Mouse (Mus musculus): ENCODE measurements around the gene Gfod2. TPM values are rescaled to one million over a fixed set of nuclear protein-coding genes. Genes with fewer than 3 reads are reported as not detected.

The Gfod2 gene
- 81.2 and 88.3 TPM in 2 replicates for polyA plus RNA-seq (2015; fragmentation: Nextera tagmentation; extraction: Ambion mirVana)

- no peaks in the 10 kb centered on the region for H3K36me3 ChIP-seq
- peak within 1 kb of the TSS; percentile 57 for H3K4me2 ChIP-seq
- peak within 1 kb of the TSS; percentile 91 for H3K4me3 ChIP-seq
- H3K27me3 ChIP-seq, result no peaks in the 10 kb centered on the region
- H3K27ac ChIP-seq (replicated peaks), result peak within 1 kb of the TSS; percentile 94
- peak within 1 kb of the TSS; percentile 82 for H3K9ac ChIP-seq
- whole genome bisulfite sequencing, result 4% methylated on average over 57 of the region's 57 CpGs
- ATAC-seq (ENCODE audit: low FRiP score, low read depth), result peak; percentile 97
- H3K4me1 ChIP-seq (replicated peaks), result peaks cover 38% of the 10 kb centered on the region
- H3K9me3 ChIP-seq, result no peaks in the 10 kb centered on the region
Observed at GRCm38 (mm10) chr8:105758277-105759108, at the start of gene Gfod2. Gene Gfod2 (minus strand): TSS chr8:105758664.

- H3K27ac ChIP-seq (replicated peaks), result no peak overlapping the region
Observed at GRCm38 (mm10) chr8:105807766-105808165, 49.3 kb upstream of the Gfod2 start.

DNA sequence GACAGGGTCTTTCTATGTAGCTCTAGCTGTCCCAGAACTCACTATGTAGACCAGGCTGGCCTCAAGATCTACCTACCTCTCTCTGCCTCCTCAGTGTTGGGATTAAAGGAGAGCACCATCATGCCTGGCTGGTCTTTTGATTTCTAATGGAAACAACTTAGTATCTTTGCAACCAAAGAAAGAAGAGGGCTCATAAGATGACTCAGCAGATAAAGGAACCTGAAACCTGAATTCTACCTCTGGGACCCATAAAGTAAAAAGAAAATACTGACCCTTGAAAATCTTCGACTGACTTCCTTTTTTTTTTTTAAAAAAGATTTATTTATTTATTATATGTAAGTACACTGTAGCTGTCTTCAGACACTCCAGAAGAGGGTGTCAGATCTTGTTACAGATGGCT is 47.5 kb upstream of the Gfod2 start:
- Histone ChIP-seq H3K4me1 (replicated peaks) (peaks cover 12% of the 10 kb centered on the region), H3K27ac (replicated peaks) (no peak overlapping the region)
- WGBS, result 83% methylated on average over 1 of the region's 1 CpGs

More at GRCm38 (mm10) chr8:105807766-105808165, 49.3 kb upstream of the Gfod2 start:
- H3K9ac ChIP-seq, result no peak overlapping the region
- no peaks in the 10 kb centered on the region for H3K9me3 ChIP-seq
- no peaks in the 10 kb centered on the region for H3K27me3 ChIP-seq
- H3K4me3 ChIP-seq, result no peak overlapping the region
- H3K4me2 ChIP-seq, result no peak overlapping the region
- no peak for ATAC-seq (ENCODE audit: low FRiP score, low read depth)
- peaks cover 16% of the 10 kb centered on the region for H3K36me3 ChIP-seq
- peaks cover 17% of the 10 kb centered on the region for H3K4me1 ChIP-seq (replicated peaks)
- WGBS, result 78% methylated on average over 5 of the region's 5 CpGs

DNA sequence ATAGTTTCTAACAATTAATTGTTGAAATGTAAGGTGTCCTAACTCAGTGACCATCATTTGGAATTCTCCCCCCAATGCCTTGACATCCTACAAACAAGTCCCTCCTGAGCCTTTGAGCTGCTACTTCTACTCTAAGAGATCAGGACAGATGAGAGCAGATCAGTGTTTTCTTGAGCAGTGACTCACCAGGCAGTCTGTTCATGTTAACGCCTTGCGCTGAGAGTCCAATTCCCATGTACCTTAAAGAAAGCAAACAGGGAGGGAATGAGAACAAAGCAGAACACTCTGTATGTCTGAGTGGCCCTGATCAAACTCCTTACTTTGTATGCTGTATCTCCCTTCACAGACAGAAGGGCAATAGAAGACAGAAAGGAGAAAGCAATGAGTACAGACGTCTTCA is 46.9 kb upstream of the Gfod2 start:
- H3K9me3 ChIP-seq, result no peaks in the 10 kb centered on the region
- H3K4me2 ChIP-seq, result no peak overlapping the region
- H3K9ac ChIP-seq, result no peak overlapping the region
- no peak overlapping the region for H3K27ac ChIP-seq (replicated peaks)
- peaks cover 13% of the 10 kb centered on the region for H3K36me3 ChIP-seq
- no peaks in the 10 kb centered on the region for H3K27me3 ChIP-seq
- peaks cover 12% of the 10 kb centered on the region for H3K4me1 ChIP-seq (replicated peaks)
- H3K4me3 ChIP-seq, result no peak overlapping the region
- ATAC-seq (ENCODE audit: low FRiP score, low read depth), result no peak
- 63% methylated on average over 3 of the region's 3 CpGs for WGBS

More for the DNA sequence above, 47.5 kb upstream of the Gfod2 start:
- Histone ChIP-seq H3K4me3 (no peak overlapping the region), H3K27me3 (no peaks in the 10 kb centered on the region), H3K4me2 (no peak overlapping the region), H3K36me3 (peaks cover 13% of the 10 kb centered on the region), H3K9ac (no peak overlapping the region), H3K9me3 (no peaks in the 10 kb centered on the region)
- no peak for ATAC-seq (ENCODE audit: low FRiP score, low read depth)

DNA sequence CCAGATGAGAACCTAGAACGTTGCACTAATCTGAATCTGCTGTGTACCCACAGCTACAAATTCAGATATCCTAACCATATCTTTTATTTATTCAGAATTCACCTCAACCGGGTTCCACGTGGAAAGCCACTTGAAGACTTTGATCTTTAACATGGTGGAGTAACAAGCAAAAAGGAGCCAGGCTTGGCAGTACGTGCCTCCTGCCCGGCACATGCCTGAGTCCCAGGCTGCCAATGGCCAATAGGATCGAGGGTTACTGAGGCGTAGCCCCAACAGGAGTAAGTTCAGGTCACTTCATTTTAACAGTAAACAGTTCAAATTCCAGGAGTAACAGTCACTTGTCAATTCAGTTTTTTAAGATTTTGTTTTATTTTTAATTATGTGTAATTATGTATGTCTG is 46.3 kb upstream of the Gfod2 start:
- Histone ChIP-seq H3K9me3 (no peaks in the 10 kb centered on the region), H3K4me2 (no peak overlapping the region), H3K27me3 (no peaks in the 10 kb centered on the region), H3K27ac (replicated peaks) (no peak overlapping the region), H3K4me1 (replicated peaks) (peaks cover 12% of the 10 kb centered on the region; the same call in 1 of the 2 replicates), H3K9ac (no peak overlapping the region), H3K4me3 (no peak overlapping the region), H3K36me3 (peaks cover 13% of the 10 kb centered on the region)
- ATAC-seq (ENCODE audit: low FRiP score, low read depth), result no peak
- 94% methylated on average over 7 of the region's 7 CpGs for WGBS

GRCm38 (mm10) chr8:105801153-105801904 is 42.9 kb upstream of the Gfod2 start:
- ATAC-seq (ENCODE audit: low FRiP score, low read depth), result no peak
- WGBS, result 94% methylated on average over 6 of the region's 6 CpGs
- Histone ChIP-seq H3K9ac (no peak overlapping the region), H3K4me2 (no peak overlapping the region), H3K27ac (replicated peaks) (no peak overlapping the region), H3K9me3 (no peaks in the 10 kb centered on the region), H3K4me3 (no peak overlapping the region), H3K27me3 (no peaks in the 10 kb centered on the region), H3K36me3 (peaks cover 6% of the 10 kb centered on the region), H3K4me1 (replicated peaks) (peaks cover 12% of the 10 kb centered on the region)

DNA sequence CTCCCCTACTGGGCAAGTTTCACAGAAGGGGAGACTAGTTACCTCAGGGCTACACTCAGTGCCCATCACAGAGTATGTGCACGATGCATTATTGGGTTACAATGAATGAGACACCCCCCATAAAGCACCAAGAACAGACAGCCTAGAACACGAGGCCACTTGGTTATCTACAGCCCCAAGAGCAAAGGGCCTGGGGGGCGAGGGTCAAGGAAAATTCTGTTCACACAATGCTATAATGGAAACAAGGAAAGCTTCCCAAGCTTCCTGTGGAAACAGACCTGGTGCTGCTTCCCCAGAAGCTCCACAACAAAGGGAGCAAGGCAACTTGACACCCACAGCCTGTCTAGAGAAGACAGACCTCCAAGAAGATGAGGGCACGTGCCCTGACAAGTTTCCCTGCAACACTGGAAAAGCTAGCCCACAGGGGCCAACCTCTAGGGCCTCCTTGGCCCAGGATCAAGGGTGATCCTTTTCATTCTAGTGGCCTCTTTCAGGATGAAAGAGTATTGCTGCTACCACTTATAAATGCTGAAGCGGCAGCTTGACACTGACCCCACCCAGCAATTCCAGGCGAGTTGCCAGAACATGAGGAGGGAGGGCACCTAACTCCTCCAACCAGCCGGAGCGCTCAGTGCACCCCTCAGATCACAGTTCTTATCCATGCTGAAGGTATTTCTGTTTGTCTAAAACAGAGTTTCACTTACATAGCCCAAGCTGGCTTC is 40.8 kb upstream of the Gfod2 start:
- Histone ChIP-seq H3K9ac (no peak overlapping the region), H3K36me3 (no peaks in the 10 kb centered on the region), H3K4me3 (no peak overlapping the region), H3K4me1 (replicated peaks) (peaks cover 12% of the 10 kb centered on the region), H3K9me3 (no peaks in the 10 kb centered on the region), H3K4me2 (no peak overlapping the region), H3K27me3 (no peaks in the 10 kb centered on the region), H3K27ac (replicated peaks) (peak overlapping the region; percentile 38; the same call in 1 of the 2 replicates)
- peak; percentile 54; the same call in 1 of the 2 replicates for ATAC-seq (ENCODE audit: low FRiP score, low read depth)
- WGBS, result 56% methylated on average over 8 of the region's 8 CpGs

DNA sequence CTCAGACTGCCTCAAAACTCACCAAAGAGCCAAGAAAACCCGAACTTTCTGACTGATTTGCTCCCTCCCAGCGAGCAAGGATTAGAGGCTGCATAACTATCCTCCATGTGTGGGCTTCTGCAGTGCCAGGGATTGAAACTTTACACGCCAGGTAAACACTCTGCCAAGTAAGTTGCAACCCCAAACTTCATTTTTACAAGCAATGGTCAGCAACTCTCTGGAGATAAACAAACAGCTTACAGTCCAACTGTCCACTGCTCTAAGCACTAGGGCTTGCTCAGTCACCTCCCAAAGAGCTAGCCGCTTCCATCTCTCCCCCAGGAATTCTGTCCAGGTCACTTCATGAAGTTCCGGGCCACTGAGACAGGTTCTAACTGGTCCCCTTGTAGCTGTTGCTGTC is 39.9 kb upstream of the Gfod2 start:
- H3K4me3 ChIP-seq, result no peak overlapping the region
- no peak for ATAC-seq (ENCODE audit: low FRiP score, low read depth)

DNA sequence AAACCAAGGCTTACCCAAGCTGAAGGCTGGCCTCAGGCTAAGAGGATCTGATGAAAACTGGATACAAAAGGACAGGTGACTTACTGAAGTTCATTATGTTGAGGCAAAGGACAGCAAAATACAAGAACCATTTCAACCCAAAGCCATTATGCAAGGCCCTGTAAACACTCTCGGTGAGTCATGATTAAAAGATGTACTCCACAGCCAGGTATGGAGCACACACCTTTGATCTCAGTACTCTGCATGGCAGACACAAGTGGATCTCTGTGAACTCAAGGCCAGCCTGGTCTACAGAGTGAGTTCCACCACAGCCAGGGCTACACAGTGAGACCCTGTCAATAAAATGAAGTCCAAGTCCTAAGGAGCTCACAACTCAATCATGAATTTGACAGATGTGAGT is 37.3 kb upstream of the Gfod2 start:
- no peaks in the 10 kb centered on the region for H3K36me3 ChIP-seq
- ATAC-seq (ENCODE audit: low FRiP score, low read depth), result no peak

More for the DNA sequence above, 39.9 kb upstream of the Gfod2 start:
- Histone ChIP-seq H3K27me3 (no peaks in the 10 kb centered on the region), H3K4me1 (replicated peaks) (peaks cover 12% of the 10 kb centered on the region), H3K9me3 (no peaks in the 10 kb centered on the region), H3K4me2 (no peak overlapping the region), H3K9ac (no peak overlapping the region), H3K27ac (replicated peaks) (no peak overlapping the region), H3K36me3 (no peaks in the 10 kb centered on the region)
- WGBS, result 94% methylated on average over 5 of the region's 5 CpGs

DNA sequence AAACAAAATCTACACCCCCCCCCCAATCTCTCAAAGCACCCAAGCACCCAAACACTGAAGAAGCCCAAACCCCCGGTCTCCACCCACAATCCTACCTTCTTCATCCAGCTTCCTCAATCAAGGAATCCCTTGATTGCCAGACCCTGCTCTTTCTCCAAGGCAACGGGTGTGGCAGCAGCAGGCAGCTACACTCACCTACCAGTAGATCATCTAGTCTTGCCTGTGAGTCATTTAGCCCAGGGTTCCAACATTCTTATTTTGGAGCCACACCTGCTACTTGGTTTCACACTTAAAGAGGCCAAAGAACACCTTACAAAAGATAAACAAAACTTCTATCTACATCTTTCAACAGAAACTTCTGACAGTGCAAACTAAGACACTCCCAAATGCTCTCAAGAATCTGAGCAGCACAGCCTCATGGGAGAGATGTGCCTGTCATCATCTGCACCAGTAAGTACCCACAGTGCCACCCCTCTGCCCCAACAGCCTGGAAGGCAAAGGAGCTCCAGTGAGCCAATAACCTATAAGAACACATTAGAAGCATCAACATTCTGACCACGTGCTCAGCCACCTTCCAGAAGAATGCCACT is 35.6 kb upstream of the Gfod2 start:
- WGBS, result 94% methylated on average over 3 of the region's 3 CpGs
- ATAC-seq (ENCODE audit: low FRiP score, low read depth), result no peak
- Histone ChIP-seq H3K4me1 (replicated peaks) (peaks cover 6% of the 10 kb centered on the region), H3K4me3 (no peak overlapping the region), H3K36me3 (no peaks in the 10 kb centered on the region), H3K9me3 (no peaks in the 10 kb centered on the region), H3K27me3 (no peaks in the 10 kb centered on the region), H3K9ac (no peak overlapping the region), H3K4me2 (no peak overlapping the region), H3K27ac (replicated peaks) (no peak overlapping the region)

More for the DNA sequence above, 37.3 kb upstream of the Gfod2 start:
- no peak overlapping the region for H3K9ac ChIP-seq
- H3K27ac ChIP-seq (replicated peaks), result no peak overlapping the region
- WGBS, result 90% methylated on average over 1 of the region's 1 CpGs
- no peak overlapping the region for H3K4me3 ChIP-seq
- H3K4me2 ChIP-seq, result no peak overlapping the region
- peaks cover 12% of the 10 kb centered on the region for H3K4me1 ChIP-seq (replicated peaks)
- no peaks in the 10 kb centered on the region for H3K27me3 ChIP-seq
- no peaks in the 10 kb centered on the region for H3K9me3 ChIP-seq

DNA sequence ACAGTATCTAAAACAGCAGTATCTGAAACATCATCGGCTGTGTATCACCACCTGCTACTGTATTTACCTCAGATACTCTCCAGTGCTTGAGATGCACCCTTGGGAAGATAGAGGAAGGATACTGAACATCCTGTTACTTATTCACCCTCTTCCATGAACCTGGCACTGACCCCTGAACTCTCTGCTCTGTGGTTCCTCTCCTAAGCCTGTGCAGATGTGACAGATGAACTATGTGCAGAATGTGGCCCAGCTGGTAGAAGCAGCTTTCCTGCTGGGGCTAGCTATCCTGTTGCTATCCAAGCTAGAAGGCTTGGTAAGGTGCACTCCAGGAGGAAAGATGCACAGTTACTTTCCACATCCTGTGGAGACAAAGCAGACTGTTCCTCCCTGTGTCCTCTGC is 34.9 kb upstream of the Gfod2 start:
- Histone ChIP-seq H3K27me3 (no peaks in the 10 kb centered on the region), H3K4me3 (no peak overlapping the region), H3K4me1 (replicated peaks) (no peaks in the 10 kb centered on the region), H3K4me2 (no peak overlapping the region), H3K36me3 (no peaks in the 10 kb centered on the region), H3K9ac (no peak overlapping the region), H3K9me3 (no peaks in the 10 kb centered on the region), H3K27ac (replicated peaks) (no peak overlapping the region)
- WGBS, result 96% methylated on average over 1 of the region's 1 CpGs
- no peak for ATAC-seq (ENCODE audit: low FRiP score, low read depth)
